Mouse (Mus musculus): ENCODE measurements around the gene Calhm2. TPM values are rescaled to one million over a fixed set of nuclear protein-coding genes. Genes with fewer than 3 reads are reported as not detected.
"Not testable (repeated sequence)": the region's sequence is repeated elsewhere in the genome, so short reads cannot be mapped to it uniquely, and the experiment has no call there.

Calhm2 gene
- polyA plus RNA-seq, 1 experiment from 2014 or later: 1.5 TPM

DNA sequence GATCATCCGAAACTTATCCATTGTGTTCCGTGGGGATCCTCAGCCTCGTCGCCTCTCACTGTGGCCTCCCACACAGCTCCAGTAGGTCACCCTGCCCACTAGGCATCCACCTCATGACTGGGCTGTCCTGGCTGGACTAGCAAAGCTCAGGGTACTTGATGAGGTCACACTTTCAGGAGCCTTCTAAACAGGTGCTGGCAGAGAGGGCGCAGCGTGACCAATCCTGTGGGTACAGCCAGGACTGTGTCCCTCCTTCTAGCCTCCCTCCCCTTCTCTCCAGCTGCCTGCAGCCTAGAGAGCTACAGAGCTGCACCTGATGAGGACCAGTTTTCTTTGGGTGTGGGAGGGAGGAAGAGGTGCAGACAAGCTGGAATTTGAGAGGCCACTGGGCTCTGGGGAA lies 6.1 kb upstream of the Calhm2 start, which contains the start of gene Calhm1:
Calhm1 (minus strand) TSS at position 101 of the 400 bp plus-strand sequence.
- H3K4me1 ChIP-seq: no peaks in the 10 kb centered on the region
- H3K4me3 ChIP-seq: no peak within 1 kb of the TSS
- H3K9me3 ChIP-seq: no peaks in the 10 kb centered on the region
- H3K36me3 ChIP-seq (replicated peaks): no peaks in the 10 kb centered on the region
- H3K27ac ChIP-seq: no peak within 1 kb of the TSS
- ATAC-seq (replicated peaks): no peak
- H3K4me2 ChIP-seq: no peak within 1 kb of the TSS
- 95% methylated on average over 6 of the region's 6 CpGs for WGBS
- no peaks in the 10 kb centered on the region for H3K27me3 ChIP-seq (replicated peaks)
- no peak within 1 kb of the TSS for H3K9ac ChIP-seq

DNA sequence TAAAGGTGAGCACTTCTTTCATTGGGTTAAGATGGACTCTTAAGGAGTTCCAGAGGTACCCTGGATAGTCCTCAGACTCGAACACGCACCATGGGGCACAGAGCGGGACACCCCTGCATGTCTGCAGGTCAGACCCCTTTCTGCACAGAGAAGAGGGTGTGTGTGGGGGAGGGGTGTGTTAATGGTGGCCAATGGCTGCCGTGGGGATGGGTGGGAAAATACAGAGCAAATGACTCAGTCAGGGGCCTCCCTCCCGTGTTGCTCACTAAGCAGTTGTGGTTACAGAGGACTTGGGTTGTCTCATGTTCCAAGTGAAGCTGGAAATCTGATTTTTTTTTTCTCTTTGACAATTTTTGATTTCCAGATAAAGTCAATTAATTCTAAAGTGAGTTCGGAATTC lies 4.3 kb upstream of the Calhm2 start:
- no peak overlapping the region for H3K27ac ChIP-seq
- 77% methylated on average over 6 of the region's 6 CpGs for WGBS
- H3K9ac ChIP-seq: no peak overlapping the region
- peaks cover 9% of the 10 kb centered on the region for H3K4me1 ChIP-seq
- H3K36me3 ChIP-seq (replicated peaks): no peaks in the 10 kb centered on the region
- no peaks in the 10 kb centered on the region for H3K27me3 ChIP-seq (replicated peaks)
- no peaks in the 10 kb centered on the region for H3K9me3 ChIP-seq
- ATAC-seq (replicated peaks): no peak
- no peak overlapping the region for H3K4me2 ChIP-seq
- H3K4me3 ChIP-seq: no peak overlapping the region

DNA sequence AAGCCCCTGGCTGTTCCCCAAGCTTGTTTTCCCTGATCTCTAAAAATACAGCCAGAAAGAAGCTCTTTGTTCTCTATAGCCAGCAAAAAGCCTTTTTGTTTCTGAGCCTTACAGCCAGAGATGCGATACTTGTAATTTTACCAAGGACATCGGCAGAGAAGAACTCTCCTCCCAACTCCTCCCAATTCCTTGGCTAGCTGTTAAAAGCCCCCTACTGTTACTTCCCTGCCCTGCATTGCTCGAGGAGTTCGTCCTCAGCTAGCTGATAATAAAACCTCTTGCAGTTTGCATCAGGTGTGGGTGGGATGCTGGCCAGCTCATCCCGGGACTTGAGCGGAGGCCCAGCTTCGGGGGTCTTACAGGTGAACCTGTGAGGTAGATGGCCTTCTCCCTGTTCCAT lies 1.5 kb upstream of the Calhm2 start:
- not testable (repeated sequence) for H3K4me2 ChIP-seq; H3K27me3 ChIP-seq (replicated peaks); ATAC-seq (replicated peaks); H3K9me3 ChIP-seq; H3K27ac ChIP-seq; H3K9ac ChIP-seq; H3K4me3 ChIP-seq; H3K36me3 ChIP-seq (replicated peaks)
- H3K4me1 ChIP-seq: peaks cover 12% of the 10 kb centered on the region
- WGBS: 46% methylated on average over 7 of the region's 7 CpGs

DNA sequence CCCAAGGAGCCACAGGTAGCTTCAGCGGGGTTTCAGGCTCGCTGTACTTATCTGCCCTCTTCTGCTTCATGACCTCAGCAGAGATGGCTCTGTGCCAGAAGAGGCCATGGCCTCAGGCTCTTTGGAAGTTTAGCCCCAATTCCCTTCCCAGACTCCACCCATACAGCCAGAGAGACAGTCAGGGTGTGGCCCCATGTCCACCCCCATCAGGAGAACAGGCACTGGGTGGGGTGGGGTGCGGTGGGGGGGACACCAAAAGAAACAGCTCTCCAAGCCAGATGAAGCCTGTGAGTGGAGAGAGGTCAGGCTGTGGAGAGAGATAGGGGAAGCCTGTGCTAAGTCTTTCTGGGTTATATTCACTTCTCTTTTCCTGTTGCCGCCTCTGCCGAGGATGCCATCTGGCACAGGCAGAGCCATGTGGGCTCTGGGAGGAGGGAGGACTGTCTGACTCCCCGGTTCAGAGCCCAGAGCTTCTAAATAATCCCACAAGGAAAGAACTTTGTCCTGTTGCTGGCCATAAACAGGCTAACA lies 978 bp downstream of the Calhm2 start:
- Histone ChIP-seq H3K27ac (no peak overlapping the region), H3K9me3 (no peaks in the 10 kb centered on the region), H3K36me3 (replicated peaks) (no peaks in the 10 kb centered on the region), H3K4me1 (peaks cover 12% of the 10 kb centered on the region), H3K27me3 (replicated peaks) (no peaks in the 10 kb centered on the region), H3K4me3 (no peak overlapping the region), H3K4me2 (peak overlapping the region; percentile 44), H3K9ac (no peak overlapping the region)
- WGBS: 43% methylated on average over 6 of the region's 6 CpGs
- no peak for ATAC-seq (replicated peaks)

DNA sequence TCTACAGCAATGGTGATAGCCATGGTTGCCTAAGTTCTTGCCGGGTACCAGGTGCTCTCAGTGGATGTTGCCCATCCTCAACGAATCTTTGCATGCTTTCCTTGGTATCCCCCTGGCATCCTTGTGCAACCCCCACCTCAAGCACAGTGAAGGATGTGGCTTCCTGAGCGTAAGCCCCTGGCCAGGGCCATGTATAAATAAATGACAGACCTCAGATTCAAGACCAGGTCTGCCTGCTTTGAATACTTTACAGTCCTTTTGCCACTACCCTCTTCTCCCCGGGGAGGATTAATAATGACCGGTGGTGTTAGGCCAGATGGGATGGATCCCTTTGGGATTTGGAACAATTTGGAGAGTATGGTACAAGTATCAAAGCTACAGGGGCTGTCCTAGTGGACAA lies 1.9 kb downstream of the Calhm2 start:
- H3K9ac ChIP-seq: no peak overlapping the region
- no peaks in the 10 kb centered on the region for H3K27me3 ChIP-seq (replicated peaks)
- no peak overlapping the region for H3K4me3 ChIP-seq
- no peaks in the 10 kb centered on the region for H3K9me3 ChIP-seq
- WGBS: 87% methylated on average over 5 of the region's 5 CpGs
- H3K4me2 ChIP-seq: no peak overlapping the region
- H3K27ac ChIP-seq: no peak overlapping the region
- peaks cover 8% of the 10 kb centered on the region for H3K36me3 ChIP-seq (replicated peaks)
- ATAC-seq (replicated peaks): no peak
- peaks cover 12% of the 10 kb centered on the region for H3K4me1 ChIP-seq

DNA sequence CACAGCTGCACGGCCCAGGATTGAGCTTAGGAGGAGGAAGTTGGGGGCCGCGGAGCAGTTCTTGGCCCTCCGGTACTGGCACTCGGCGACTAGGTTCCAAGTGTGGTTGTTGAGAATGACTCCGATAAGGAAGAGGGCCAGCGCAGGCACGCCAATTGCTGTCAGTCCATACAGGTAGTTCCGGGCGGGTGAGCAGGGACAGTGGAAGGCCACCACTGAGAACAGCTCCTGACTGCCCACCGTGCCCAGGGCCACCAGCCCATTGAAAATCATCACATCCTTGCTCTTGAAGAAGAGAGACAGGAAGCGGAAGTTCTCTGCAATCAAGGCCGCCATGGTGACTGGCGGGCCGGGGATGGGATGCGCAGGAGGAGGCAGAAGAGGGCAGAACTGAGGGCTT lies 2.5 kb downstream of the Calhm2 start:
- Histone ChIP-seq H3K4me1 (peaks cover 12% of the 10 kb centered on the region), H3K27ac (no peak overlapping the region), H3K4me3 (no peak overlapping the region), H3K4me2 (no peak overlapping the region), H3K36me3 (replicated peaks) (peaks cover 13% of the 10 kb centered on the region), H3K9ac (no peak overlapping the region), H3K27me3 (replicated peaks) (no peaks in the 10 kb centered on the region), H3K9me3 (no peaks in the 10 kb centered on the region)
- ATAC-seq (replicated peaks): no peak
- 92% methylated on average over 17 of the region's 17 CpGs for WGBS

DNA sequence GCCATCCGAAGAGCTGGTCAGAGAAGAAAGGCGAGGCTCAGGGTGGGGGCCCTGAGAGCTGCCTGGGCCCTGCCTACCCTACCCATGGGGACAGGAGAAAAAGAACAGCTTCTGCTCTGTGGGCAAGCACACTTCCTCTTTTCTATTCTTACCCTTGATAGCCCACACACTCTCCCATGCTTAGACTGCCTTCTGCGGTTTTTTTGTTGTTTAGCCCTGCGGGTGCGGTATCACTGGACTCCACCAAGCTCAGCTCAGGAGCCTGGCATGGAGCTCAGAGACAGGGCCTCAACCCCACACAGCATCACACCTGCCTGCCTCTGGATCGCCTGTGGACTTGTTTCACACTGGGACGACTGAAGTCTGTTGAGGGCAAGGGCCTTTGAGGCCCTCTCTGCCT lies 4.9 kb downstream of the Calhm2 start:
- Histone ChIP-seq H3K9ac (no peak overlapping the region), H3K4me1 (peaks cover 10% of the 10 kb centered on the region), H3K27ac (no peak overlapping the region), H3K9me3 (no peaks in the 10 kb centered on the region), H3K4me2 (no peak overlapping the region), H3K36me3 (replicated peaks) (peaks cover 37% of the 10 kb centered on the region), H3K4me3 (no peak overlapping the region), H3K27me3 (replicated peaks) (no peaks in the 10 kb centered on the region)
- WGBS: 91% methylated on average over 7 of the region's 7 CpGs
- no peak for ATAC-seq (replicated peaks)

DNA sequence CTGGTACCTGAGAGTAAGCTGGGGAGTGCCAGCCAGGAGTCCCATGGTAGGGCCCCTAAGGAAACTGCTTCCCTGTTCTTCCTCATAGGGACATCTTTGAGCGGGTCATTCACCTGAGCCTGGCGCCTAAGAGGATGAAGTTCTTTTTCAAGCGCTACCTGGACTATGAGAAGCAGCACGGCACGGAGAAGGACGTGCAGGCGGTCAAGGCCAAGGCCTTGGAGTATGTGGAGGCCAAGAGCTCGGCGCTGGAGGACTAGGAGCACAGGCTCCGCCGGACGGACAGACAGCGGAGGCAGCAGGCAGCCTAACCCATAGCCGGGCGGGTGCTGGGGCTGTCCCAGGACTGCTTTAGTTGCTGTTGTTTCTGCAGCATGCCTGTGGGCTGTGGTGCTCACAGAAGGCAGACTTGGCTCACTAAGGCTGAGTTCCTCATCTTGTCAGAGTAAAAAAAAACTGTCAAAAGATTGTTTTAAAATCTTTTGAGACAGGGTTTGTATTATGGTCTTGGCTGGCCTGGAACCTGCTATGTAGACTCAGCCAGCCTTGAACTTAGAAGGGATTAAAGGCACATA lies 7.5 kb downstream of the Calhm2 start:
- Histone ChIP-seq H3K36me3 (replicated peaks) (peaks cover 55% of the 10 kb centered on the region), H3K4me2 (no peak overlapping the region), H3K9ac (no peak overlapping the region), H3K27ac (no peak overlapping the region), H3K27me3 (replicated peaks) (no peaks in the 10 kb centered on the region), H3K4me3 (no peak overlapping the region), H3K4me1 (no peaks in the 10 kb centered on the region), H3K9me3 (no peaks in the 10 kb centered on the region)
- ATAC-seq (replicated peaks): no peak
- 92% methylated on average over 15 of the region's 15 CpGs for WGBS

DNA sequence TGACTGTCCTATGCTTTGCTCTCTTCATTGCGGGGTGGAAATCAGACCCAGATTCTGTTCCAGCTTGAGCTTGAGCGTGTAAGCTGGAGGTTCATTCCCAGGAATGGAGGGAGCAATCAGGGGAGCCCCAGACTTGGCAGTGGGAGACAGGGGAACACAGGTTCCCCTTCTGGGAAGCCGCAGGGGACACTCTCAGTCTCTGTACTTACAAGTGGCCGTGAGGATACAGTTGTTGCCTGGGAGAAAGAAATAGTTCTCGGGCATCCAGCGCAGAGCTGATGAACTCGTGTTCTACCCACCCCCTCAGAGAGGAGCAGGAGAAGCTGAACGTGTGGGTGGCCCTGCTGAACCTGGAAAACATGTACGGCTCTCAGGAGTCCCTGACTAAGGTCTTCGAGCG lies 9.3 kb downstream of the Calhm2 start:
- WGBS: 93% methylated on average over 11 of the region's 11 CpGs
- Histone ChIP-seq H3K9me3 (no peaks in the 10 kb centered on the region), H3K27me3 (replicated peaks) (no peaks in the 10 kb centered on the region), H3K27ac (no peak overlapping the region), H3K4me2 (no peak overlapping the region), H3K9ac (no peak overlapping the region), H3K4me1 (no peaks in the 10 kb centered on the region), H3K36me3 (replicated peaks) (peaks cover 63% of the 10 kb centered on the region), H3K4me3 (no peak overlapping the region)
- ATAC-seq (replicated peaks): no peak

DNA sequence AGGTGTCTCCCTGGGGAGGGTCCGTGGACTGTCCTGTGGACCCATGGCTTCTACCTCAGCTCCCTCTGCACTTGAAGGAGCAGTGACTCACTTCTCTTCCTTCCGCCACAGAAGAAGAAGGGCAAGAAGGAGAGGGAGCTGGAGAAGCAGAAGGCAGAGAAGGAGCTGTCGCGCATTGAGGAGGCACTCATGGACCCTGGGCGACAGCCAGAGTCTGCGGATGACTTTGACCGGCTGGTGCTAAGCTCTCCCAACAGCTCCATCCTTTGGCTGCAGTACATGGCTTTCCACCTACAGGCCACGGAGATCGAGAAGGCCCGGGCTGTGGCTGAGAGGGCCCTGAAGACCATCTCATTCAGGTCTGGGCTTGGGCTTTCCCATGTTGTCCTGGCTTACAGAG lies 9.9 kb downstream of the Calhm2 start:
- Histone ChIP-seq H3K27ac (no peak overlapping the region), H3K9me3 (no peaks in the 10 kb centered on the region)
- 98% methylated on average over 10 of the region's 10 CpGs for WGBS

DNA sequence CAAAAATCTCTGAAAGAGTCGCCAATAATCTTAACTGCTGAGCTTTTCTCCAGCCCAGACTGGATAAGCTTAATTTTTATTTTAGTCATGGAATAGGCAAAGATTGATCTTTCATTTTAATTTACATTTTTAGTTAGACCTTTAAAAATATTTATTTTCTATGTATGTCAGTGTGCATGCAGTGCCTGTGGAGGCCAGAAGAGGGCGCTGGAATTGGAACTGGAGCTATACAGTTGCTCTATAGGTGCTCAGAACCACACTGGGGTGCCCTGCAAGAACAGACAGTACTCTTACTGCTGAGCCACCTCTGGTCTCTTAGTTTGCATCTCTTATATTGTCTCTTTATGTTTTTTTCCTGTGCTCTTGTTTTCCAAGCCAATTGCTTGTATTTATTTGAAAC lies 15.3 kb downstream of the Calhm2 start:
- no peak overlapping the region for H3K27ac ChIP-seq
- 26% methylated on average over 2 of the region's 2 CpGs for WGBS
- H3K9me3 ChIP-seq: no peaks in the 10 kb centered on the region
- no peaks in the 10 kb centered on the region for H3K4me1 ChIP-seq
- no peak overlapping the region for H3K4me2 ChIP-seq
- H3K36me3 ChIP-seq (replicated peaks): peaks cover 30% of the 10 kb centered on the region; the same call in 1 of the 2 replicates
- no peak overlapping the region for H3K9ac ChIP-seq
- H3K4me3 ChIP-seq: no peak overlapping the region
- H3K27me3 ChIP-seq (replicated peaks): no peaks in the 10 kb centered on the region
- no peak for ATAC-seq (replicated peaks)

More for the DNA sequence above, 9.9 kb downstream of the Calhm2 start:
- no peak for ATAC-seq (replicated peaks)
- H3K4me3 ChIP-seq: no peak overlapping the region
- peaks cover 63% of the 10 kb centered on the region for H3K36me3 ChIP-seq (replicated peaks)
- no peak overlapping the region for H3K4me2 ChIP-seq
- H3K4me1 ChIP-seq: no peaks in the 10 kb centered on the region
- H3K9ac ChIP-seq: no peak overlapping the region
- H3K27me3 ChIP-seq (replicated peaks): no peaks in the 10 kb centered on the region

DNA sequence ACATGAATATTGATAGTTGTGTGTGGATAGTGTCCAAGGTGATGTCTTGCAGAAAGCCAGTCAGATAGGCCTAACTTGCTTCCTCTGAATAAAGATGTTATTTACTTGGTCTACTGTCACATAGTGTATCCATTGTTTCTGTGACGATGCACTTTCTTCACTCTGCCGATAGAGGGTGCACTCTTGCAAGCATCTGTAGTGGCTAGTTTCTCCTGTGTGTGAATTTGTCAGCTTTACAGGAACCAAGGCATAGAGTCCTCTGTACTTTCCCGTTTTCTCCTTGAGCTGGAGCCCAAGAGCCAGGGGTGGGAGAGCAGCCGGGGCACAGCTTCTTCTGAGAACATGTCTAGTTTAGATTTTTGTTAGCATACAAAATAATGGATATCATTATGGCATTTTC lies 17.0 kb downstream of the Calhm2 start:
- Histone ChIP-seq H3K27me3 (replicated peaks) (no peaks in the 10 kb centered on the region), H3K27ac (no peak overlapping the region), H3K4me2 (no peak overlapping the region), H3K9ac (no peak overlapping the region), H3K4me1 (no peaks in the 10 kb centered on the region), H3K9me3 (no peaks in the 10 kb centered on the region), H3K36me3 (replicated peaks) (peaks cover 34% of the 10 kb centered on the region), H3K4me3 (no peak overlapping the region)
- 42% methylated on average over 4 of the region's 4 CpGs for WGBS
- ATAC-seq (replicated peaks): no peak

DNA sequence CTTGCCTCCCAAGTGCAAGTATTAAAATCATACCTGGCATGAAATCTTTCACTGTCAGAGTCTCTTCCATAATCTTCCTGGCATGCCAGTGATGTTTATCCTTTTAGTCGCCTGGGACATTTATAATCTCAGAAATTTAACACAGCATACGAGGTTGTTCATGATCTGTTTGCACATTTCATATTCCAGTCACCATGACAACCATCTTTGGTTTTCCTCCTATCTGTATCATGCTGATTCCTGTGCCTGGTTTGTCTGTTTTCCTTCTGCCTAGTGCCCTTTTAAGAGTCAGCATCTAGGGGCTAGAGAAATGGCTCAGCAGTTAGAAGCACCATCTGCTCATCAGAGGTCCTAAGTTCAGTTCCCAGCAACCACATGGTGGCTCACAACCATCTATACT lies 19.5 kb downstream of the Calhm2 start:
- Histone ChIP-seq H3K27ac (no peak overlapping the region), H3K9ac (no peak overlapping the region), H3K36me3 (replicated peaks) (peaks cover 43% of the 10 kb centered on the region), H3K27me3 (replicated peaks) (no peaks in the 10 kb centered on the region), H3K9me3 (no peaks in the 10 kb centered on the region), H3K4me2 (no peak overlapping the region), H3K4me3 (no peak overlapping the region), H3K4me1 (no peaks in the 10 kb centered on the region)
- no peak for ATAC-seq (replicated peaks)
- 82% methylated on average over 2 of the region's 2 CpGs for WGBS
